Mouse (Mus musculus) layer of hippocampus, postnatal 10 days (tissue): ENCODE data around the gene Srrd. TPM values are rescaled to one million over a fixed set of nuclear protein-coding genes. Genes with fewer than 3 reads are reported as not detected.

Experiments
- DNase-seq, 2 experiments: peaks; one replicate each; pipeline ENCODE4 v3.0.0; 2021; ENCODE audit warnings: low spot score in 2 of 2
- total RNA-seq, 2 experiments: library from RNA; stranded (reverse); gene quantifications; 2 replicates each; pipeline ENCODE4 v1.2.3; 2021

The Srrd gene
- total RNA-seq, 2 experiments from 2014 or later, result 26.8 to 27.4 TPM

GRCm38 (mm10) chr5:112359520-112359919 is 16.7 kb upstream of the Srrd start:
- no peak for DNase-seq

GRCm38 (mm10) chr5:112356322-112356721 is 13.5 kb upstream of the Srrd start:
- DNase-seq, result no peak

GRCm38 (mm10) chr5:112355910-112356309 is 13.1 kb upstream of the Srrd start, which contains the start of gene Gm6583:
Gm6583 (minus strand) TSS chr5:112356033.
- no peak for DNase-seq

DNA sequence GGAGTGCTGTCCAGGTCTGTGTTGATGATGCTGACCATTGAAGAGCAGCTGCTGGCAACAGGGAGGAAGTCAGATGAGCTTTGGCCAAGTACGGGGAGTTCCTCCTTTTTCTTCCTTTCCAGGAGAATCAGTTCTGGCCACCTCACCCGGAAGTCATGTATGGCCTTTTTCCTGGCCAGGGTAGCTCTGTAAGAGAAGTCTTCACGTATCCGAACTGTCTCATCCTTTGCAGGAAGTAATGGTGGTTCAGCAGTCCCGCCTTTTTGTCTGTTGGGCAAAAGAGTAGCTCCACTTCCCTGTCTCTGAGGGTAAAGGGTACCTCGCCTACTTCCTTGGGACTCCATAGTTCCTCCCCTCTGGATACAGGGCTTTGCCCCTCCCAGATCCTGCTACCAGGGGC is 12.7 kb upstream of the Srrd start:
- no peak for DNase-seq

DNA sequence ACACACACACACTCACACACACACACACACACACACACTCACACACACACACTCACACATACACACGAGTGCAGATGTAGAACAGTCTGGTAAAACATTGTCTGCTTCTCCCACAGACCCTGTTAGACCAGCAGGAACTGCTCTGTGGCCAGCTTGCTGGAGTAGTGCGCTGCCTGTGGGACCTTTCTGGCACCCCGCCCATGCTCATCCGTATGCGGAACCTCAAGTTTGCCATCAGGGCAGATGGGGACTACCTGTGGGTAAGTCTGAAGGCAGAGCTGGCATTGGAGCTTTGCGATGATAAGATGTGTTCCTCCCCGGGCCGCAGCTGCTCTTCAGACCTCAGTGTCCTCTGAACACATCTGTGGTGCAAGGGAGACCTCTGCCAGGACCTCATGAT is 6.3 kb upstream of the Srrd start:
- DNase-seq, result no peak

DNA sequence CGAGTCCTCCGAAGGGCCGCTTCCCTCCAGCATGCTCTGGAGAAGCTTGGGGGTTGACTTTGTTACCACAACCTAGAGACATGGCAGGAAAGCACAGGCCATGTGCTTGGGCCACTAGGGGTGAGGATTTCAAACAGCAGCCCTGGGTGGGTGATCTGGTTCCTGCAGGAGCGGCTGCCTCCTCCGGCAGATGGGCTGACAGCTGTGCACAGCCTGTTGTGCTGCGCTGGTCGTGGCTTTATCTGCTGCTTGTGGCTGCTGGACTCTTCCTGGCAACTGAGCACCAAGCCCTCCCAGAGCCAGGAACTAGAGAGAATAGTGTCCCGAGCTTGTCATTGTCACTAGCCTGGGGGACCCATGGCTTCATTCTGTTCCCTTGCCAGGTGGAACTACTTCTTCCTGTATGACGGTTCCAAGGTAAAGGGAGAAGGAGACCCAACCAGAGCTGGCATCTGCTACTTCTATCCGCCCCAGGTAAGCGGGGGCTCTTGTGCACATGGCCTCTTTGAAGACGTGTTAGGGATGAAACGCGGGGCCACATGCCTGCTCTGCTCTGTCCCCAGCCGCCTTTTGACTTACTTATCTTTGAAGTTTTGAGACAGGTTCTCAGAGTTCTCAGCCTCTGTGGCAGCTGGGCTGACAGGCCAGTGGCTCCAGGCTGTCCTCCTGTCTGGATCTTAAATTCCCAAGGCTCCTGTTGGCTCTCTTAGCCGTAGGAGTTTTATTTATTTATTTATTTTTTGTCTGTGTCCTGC is 3.5 kb upstream of the Srrd start:
- DNase-seq, result no peak

GRCm38 (mm10) chr5:112344092-112344960 is 1.5 kb upstream of the Srrd start:
- no peak for DNase-seq

GRCm38 (mm10) chr5:112343205-112343595 is 360 bp upstream of the Srrd start:
- no peak for DNase-seq

DNA sequence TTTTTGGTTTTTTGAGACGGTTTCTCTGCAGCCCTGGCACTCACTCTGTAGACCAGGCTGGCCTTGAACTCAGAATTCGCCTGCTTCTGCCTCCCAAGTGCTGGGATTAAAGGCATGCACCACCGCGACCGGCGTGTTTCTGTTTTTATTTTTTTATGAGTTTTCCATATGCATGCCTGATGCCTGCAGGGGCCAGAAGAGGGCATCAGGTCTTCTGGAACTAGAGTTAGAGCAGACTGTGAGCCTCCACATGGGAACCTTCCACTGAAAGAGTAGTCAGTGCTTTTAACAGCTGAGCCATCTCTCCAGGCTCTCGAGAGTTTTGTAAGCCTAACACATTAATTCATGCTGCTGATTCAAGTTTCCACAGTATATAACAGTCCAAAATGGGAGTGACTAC is 3.6 kb downstream of the Srrd start:
- DNase-seq, result no peak

- DNase-seq, result no peak
These were observed 5.8 kb downstream of the Srrd start for GRCm38 (mm10) chr5:112337004-112337403.

DNA sequence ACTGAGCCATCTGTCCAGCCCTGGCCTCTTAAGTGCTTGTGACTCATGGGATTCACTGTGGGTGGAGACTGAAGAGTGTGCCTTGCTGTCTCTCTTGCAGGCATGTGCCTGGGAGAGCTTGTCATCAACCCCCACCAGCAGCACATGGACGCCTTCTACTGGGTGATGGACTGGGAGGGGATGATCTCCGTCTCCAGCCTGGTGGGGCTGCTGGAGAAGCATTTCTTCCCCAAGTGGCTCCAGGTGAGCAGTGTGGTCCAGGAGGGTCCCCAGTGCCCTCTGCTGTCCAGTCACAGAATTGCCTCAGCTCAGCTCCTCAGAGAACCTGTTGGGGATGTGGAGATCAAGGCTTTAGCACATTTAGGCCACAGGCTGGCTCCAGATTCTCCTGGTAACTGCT is 7.4 kb downstream of the Srrd start:
- DNase-seq, result peak in 1 of 2 experiments; percentile 59

DNA sequence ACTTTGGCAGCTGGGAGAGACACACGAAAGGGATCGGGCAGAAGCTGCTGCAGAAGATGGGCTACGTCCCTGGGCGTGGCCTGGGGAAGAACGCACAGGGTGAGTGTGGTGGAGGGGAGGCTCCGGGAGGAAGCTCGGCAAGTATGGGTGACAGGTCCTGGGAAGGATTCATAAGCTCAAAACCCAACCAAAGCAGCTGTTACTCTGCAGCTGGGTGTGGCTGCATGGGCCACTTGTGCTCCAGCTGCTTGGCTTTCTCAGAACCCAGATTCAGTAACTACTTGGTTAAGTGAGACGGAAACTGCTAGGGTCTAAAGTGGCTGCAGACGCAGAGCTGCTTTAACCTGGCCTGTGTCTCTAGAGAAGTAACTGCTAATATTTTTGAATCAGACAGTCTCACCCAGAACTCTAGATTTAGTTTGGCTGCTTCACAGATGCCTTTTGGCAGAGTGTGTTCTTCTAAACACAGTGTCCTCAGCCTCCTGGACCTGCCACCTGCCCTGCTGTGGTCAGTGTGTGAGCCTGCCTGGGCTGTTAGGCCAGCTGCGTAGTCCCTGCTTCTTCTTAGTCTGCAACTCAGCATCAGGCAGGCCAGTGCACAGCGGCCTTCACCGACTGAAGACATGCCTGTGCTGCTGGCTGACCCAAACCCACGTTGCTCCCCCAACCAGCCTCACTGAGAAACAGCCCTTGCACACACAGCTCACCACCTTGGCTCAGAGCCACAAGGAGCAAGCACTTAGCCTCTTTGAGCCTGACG is 12.9 kb downstream of the Srrd start:
- no peak for DNase-seq

DNA sequence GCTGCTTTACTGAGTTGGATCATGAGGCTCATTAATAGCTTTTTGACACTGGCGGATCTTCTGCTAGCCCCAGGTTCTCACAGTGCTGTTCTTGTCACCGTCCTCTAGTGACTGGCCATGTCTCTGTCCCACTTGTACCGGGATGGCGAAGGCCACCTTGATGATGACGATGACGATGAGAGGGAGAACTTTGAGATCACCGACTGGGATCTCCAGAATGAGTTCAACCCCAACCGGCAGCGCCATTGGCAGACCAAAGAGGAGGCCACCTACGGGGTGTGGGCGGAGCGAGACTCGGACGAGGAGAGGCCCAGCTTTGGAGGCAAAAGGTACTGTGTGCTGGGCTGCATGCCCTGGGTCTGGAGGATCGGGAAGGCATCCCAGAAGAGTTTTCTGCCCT is 15.0 kb downstream of the Srrd start:
- no peak for DNase-seq

- DNase-seq, result no peak
These were observed 16.3 kb downstream of the Srrd start for GRCm38 (mm10) chr5:112326446-112327009.

- DNase-seq, result peak; percentile 97
These were observed 17.0 kb downstream of the Srrd start, which contains the start of gene Tfip11 for GRCm38 (mm10) chr5:112325546-112326445. Tfip11 (plus strand) TSS chr5:112326358.

DNA sequence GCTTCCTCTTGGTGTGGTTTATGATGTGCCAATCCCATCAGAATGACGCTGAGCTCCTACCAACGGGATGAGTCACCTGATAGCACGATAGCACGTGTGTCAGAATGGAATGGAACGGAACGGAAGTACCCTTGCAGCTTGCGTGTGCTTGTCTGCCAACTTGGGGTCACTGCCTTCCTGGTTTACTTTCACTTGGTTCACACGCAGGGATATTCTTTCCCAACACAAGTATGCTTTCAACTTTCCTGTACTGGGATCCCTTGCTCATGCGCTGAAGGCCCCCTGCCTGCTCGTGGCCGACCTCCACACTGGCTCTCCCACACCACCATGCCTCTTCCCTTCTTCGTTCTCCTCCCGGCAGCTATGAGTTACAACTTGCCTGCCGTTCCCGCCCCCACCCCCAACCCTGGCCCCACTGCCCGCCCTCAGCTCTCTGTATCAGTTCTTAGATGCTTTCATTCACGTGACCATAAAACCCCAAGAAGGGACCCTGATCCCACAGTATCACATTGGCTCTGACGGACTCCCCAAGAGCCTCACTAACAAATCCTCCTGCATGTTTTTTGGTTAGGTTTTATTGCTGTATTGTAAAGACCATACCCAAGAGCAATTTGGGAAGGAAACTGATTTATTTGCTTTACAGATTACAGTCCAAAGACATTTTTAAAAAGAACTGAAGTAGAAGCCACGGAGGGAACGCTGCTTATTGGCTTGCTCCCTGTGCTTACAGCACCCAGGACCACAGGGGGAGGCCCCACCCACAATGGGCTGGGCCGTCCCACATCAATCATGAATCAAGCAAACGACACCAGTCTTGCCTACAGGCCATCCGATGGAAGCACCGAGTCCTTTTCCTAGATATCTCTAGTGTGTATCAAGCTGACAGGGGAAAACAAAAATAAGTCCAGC is 17.9 kb downstream of the Srrd start:
- no peak for DNase-seq

DNA sequence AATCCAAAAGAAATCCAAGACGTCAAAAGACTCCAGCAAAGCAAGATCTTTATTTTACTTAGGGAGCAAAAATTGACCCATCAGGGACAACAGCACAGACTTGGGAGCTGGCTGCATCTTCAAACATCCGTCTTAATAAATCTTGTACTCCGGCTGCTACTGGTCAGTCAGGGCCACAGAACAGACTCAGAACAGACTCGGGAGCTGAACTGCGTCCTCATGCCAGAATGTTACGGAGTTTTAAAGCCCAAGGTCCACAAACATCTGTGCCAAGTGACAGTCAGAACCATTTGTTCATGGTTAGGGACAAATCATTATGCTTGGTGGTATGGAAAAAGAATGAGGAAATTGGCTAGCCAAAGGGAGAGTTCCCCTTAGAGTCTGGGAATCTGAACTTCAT is 19.6 kb downstream of the Srrd start:
- DNase-seq, result no peak

- no peak for DNase-seq
These were observed 21.5 kb downstream of the Srrd start for GRCm38 (mm10) chr5:112321376-112321775.

- peak; percentile 46 to 57 for DNase-seq
These were observed 21.9 kb downstream of the Srrd start for GRCm38 (mm10) chr5:112320936-112321335.
